Mouse (Mus musculus): ENCODE results near the gene Hmcn2.

GRCm38 (mm10) chr2:31494315-31494714, 180.1 kb downstream of the Hmcn2 start:
- TF ChIP-seq CTCF (IDR thresholded peaks at IDR 0.05; ENCODE audit: insufficient read depth, low read length), result no peak
- TF ChIP-seq POLR2A (IDR thresholded peaks at IDR 0.05; ENCODE audit: borderline replicate concordance, extremely low read depth, low read depth, low read length), result no peak

Data from lung, adult 2 months (tissue).